9 mouse cellular contexts compared by ENCODE assay signal in the genomic region with DNA sequence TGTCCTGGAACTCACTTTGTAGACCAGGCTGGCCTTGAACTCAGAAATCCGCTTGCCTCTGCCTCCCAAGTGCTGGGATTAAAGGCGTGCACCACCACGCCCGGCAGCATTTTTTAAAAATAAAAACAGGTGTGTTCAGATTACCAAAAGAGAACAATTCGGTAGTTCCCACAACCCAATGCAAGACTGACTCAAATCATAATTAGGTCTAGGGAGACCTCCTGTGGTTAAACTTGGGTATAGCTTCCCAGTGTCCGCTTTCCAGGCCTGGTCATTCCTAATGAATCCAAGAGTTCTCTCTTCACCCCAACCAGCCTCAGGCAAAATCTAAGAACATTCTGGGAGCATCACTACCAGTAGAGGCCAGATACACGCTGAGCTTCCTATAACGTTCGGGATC. TPM values are rescaled to one million over a fixed set of nuclear protein-coding genes. Genes with fewer than 3 reads are reported as not detected.
A peak's percentile ranks its signal among the peaks of the same experiment; 100 is the strongest.
DNase-seq lines count a peak whose midpoint lies in the region; TF ChIP-seq lines count a peak whose summit lies in the region.
"Had no signal": no experiment of that assay in that cellular context is flagged by ENCODE, and none has a peak within 500 bp of the region (broad histone marks: within the 10 kb centered on the region; RNA-seq: fewer than 3 reads in every experiment).

No protein-coding gene starts in this region.

- DNase-seq in A20 (ENCODE audit: low read depth, low spot score): peak; percentile 78
- DNase-seq in cerebellum, adult 8-10 months: peak; percentile 71
- peak; percentile 27 for DNase-seq in gastrocnemius, postnatal 14 days
- peak; percentile 60 to 72 for DNase-seq in kidney, adult 8-10 months
- DNase-seq in lung, adult 18-20 months: peak; percentile 61 to 77
- peak; percentile 63 for DNase-seq in retina, postnatal 7 days (ENCODE audit: low read depth, low spot score)

- no peak overlapping the region for H3K27ac ChIP-seq in ES-Bruce4 (ENCODE audit: insufficient read depth, low read length)
- H3K27ac ChIP-seq: macrophage had no signal

- 0 out of 2 replicates have a peak overlapping the region, but pooled peaks have one; percentile 42 for H3K9ac ChIP-seq in ES-Bruce4 (ENCODE audit: low read depth, poor library complexity, severe bottlenecking)

- peak; percentile 3 for TF ChIP-seq CTCF in ES-Bruce4 (IDR thresholded peaks at IDR 0.05; ENCODE audit: low read depth, low read length)

- no peaks in the 10 kb centered on the region for H3K4me1 ChIP-seq in ES-Bruce4 (ENCODE audit: control insufficient read depth, insufficient read depth, low read length)

- intact Hi-C loops in gastrocnemius, postnatal 14 days (cut with DNase I; ENCODE audit: low total_unique reads): no loop called here

- H3K36me3 ChIP-seq in ES-Bruce4 (ENCODE audit: control insufficient read depth, insufficient read depth, low read length, poor library complexity, severe bottlenecking): no peaks in the 10 kb centered on the region

- no peak overlapping the region for H3K4me3 ChIP-seq in ES-Bruce4 (ENCODE audit: low read depth, low read length)
- H3K4me3 ChIP-seq: erythroblast, embryonic 14.5 days had no signal

- no peaks in the 10 kb centered on the region for H3K27me3 ChIP-seq in ES-Bruce4 (ENCODE audit: control insufficient read depth, insufficient read depth, low read length, poor library complexity, severe bottlenecking)

- TF ChIP-seq EP300 in ES-Bruce4 (IDR thresholded peaks at IDR 0.05; ENCODE audit: insufficient read depth, low read depth, low read length): no peak

- H3K9me3 ChIP-seq in ES-Bruce4 (replicated peaks; ENCODE audit: control insufficient read depth, insufficient read depth, low read length, poor library complexity, severe bottlenecking): no peaks in the 10 kb centered on the region; the same call in 1 of the 2 replicates

- TF ChIP-seq POLR2A in ES-Bruce4 (IDR thresholded peaks at IDR 0.05; ENCODE audit: insufficient read depth, low read length): no peak

RNA-seq across cellular contexts. Expression of gene Ypel2, which starts 17.0 kb away (rescaled TPM):
- 6.2 and 6.9 TPM in 2 replicates for polyA plus RNA-seq in ES-Bruce4 (2011; ENCODE audit: insufficient read depth, insufficient read length, low read depth, missing spikeins)
- 1 to 10 TPM; 6.7 to 9.7 TPM for total RNA-seq in gastrocnemius, postnatal 14 days (2021)

Comparison
In these comparisons a context has a peak if more than half of its experiments do, and no peak if none do; other contexts are left out.
1. DNase-seq: peak in every context shown above with its lines; median percentile 78 in A20; 71 in cerebellum, adult 8-10 months; 69 in lung, adult 18-20 months; 66 in kidney, adult 8-10 months; 63 in retina, postnatal 7 days; 27 in gastrocnemius, postnatal 14 days.